Mouse (Mus musculus): ENCODE measurements around the gene Clpx.
"Not testable (repeated sequence)": the region's sequence is repeated elsewhere in the genome, so short reads cannot be mapped to it uniquely, and the experiment has no call there.

The Clpx gene

GRCm38 (mm10) chr9:65289988-65290387 is 4.1 kb upstream of the Clpx start:
- in situ Hi-C loops (cut with MboI; ENCODE audit: low sequenced_read_pairs) = no loop called here

DNA sequence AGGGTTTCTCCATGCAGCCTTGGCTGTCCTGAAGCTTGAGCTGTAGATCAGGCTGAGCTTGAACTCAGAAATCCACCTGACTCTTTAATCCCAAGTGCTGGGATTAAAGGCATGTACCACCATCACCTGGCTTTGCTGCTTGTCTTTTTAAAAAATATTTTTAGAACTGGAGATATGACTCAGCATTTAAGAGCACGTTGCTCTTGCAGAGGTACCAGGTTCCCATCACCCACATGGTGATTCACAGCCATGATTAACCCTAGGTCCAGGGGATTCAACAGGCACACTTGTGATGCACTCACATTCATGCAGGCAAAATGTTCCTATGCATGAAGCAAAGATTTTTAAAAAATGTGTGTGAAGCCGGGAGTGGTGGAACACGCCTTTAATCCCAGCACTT is 1.6 kb upstream of the Clpx start:
- in situ Hi-C loops (cut with MboI; ENCODE audit: low sequenced_read_pairs) = no loop called here

DNA sequence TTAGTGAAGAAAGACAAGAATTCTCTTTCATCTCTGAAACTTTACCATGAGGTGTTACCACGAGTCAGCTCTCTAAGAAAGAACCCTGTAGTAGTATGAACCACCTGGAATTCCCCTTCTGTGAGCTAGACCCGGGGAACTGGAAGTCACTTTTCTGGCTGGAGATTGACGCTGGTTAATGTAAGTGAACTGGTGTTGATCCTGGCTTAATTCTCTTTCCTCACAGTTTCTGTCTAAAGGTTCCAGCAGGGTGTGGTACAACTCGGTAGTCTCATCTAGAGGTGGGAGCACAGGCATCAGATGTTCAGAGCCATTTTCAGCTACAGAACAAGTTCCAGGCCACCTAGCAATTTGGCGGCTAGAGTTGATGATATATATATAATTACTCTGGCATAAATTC is 941 bp upstream of the Clpx start:
- in situ Hi-C loops (cut with MboI; ENCODE audit: low sequenced_read_pairs) = no loop called here

- in situ Hi-C loops (cut with MboI; ENCODE audit: low sequenced_read_pairs) = no loop called here
These were observed 484 bp upstream of the Clpx start for GRCm38 (mm10) chr9:65293580-65293972.

GRCm38 (mm10) chr9:65294716-65295378 is 787 bp downstream of the Clpx start:
- in situ Hi-C loops (cut with MboI; ENCODE audit: low sequenced_read_pairs) = no loop called here

- in situ Hi-C loops (cut with MboI; ENCODE audit: low sequenced_read_pairs) = no loop called here
These were observed 3.0 kb downstream of the Clpx start for GRCm38 (mm10) chr9:65297056-65297455.

DNA sequence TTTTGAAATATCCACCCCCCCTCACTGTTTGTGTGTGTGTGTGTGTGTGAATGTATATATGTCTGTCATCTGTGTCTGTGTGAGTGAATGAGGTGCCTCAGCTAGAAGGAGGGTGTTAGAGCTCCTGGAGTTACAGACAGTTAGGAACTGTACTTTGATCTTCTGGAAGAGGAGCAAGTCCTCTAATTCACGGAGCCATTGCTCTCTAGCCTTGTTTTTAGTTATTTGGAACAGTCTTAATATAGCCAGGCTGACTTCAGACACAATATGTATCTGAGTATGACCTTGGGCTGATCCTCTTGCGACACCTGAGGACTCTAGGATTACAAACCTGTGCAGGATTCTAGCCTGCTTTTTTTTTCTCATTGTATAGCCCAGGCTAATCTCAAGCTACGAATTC is 4.7 kb downstream of the Clpx start:
- in situ Hi-C loops (cut with MboI; ENCODE audit: low sequenced_read_pairs) = no loop called here

DNA sequence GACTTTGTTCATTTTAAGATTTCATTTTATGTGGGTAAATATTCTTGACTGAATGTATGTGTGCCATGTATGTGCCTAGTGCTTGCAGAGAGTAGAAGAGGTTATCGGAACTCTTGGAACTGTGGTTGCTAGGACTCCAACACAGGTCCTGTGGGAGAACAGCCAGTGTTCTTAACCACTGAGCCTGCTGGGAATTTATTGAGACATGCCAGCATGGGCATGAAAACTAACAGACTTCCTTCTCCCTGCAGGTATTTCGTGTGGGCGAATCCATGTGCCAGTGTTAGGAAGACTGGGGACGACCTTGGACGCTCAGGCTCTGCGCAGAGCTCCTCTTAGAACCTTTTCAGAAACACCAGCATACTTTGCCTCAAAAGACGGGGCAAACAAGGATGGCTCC is 5.6 kb downstream of the Clpx start:
- in situ Hi-C loops (cut with MboI; ENCODE audit: low sequenced_read_pairs) = no loop called here

GRCm38 (mm10) chr9:65302327-65302983 is 8.4 kb downstream of the Clpx start:
- in situ Hi-C loops (cut with MboI; ENCODE audit: low sequenced_read_pairs) = no loop called here

GRCm38 (mm10) chr9:65303586-65303985 is 9.5 kb downstream of the Clpx start:
- in situ Hi-C loops (cut with MboI; ENCODE audit: low sequenced_read_pairs) = no loop called here

GRCm38 (mm10) chr9:65304300-65304699 is 10.2 kb downstream of the Clpx start:
- in situ Hi-C loops (cut with MboI; ENCODE audit: low sequenced_read_pairs) = no loop called here

DNA sequence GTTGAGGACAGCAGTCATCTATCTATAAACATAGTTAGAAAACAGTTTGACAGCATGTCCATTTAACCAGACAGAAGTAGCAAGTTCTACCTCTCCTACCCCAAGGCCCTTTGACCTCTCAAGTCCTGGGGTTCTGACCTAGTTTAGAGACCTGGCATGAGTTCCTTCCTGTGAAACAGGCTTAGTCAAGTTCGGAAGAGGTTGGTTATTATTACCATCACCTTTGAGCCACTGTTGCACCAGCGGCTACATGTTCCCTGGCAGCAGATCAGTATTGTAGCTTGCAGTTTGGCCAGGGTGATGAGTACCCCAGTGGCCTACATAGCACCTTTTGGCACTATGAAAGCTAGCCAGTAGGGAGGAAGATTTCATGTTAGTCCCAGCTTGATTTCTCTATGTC is 12.6 kb downstream of the Clpx start:
- in situ Hi-C loops (cut with MboI; ENCODE audit: low sequenced_read_pairs) = no loop called here

GRCm38 (mm10) chr9:65308011-65308410 is 14.0 kb downstream of the Clpx start:
- in situ Hi-C loops (cut with MboI; ENCODE audit: low sequenced_read_pairs) = no loop called here

DNA sequence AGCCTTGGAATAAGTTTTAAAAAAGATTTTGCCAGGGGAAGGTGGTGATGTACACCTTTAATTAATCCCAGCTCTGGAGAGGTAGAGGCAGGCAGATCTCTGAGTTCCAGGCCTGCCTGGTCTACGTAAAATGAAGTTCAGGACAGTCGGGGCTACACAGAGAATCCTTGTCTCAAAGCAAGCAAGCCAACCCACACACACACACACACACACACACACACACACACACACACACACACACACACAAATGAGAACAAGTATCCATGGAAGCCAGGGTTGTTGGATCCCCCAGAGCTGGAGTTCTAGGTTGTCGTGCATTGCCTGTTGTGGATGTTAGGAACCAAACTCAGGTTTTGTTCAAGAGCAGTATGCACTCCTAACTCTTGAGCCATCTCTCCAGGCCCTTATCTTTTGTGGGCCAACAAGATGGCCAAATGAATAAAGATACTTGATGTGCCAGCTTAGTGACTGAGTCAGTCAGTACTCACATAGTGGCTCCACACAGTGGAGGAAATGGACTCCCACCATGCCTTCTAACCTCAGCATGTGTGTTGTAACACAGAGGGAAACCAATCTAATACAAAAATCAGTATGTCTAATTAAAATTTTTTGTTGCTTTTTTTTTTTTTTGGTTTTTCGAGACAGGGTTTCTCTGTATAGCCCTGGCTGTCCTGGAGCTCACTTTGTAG is 18.8 kb downstream of the Clpx start:
- in situ Hi-C loops (cut with MboI; ENCODE audit: low sequenced_read_pairs) = no loop called here

DNA sequence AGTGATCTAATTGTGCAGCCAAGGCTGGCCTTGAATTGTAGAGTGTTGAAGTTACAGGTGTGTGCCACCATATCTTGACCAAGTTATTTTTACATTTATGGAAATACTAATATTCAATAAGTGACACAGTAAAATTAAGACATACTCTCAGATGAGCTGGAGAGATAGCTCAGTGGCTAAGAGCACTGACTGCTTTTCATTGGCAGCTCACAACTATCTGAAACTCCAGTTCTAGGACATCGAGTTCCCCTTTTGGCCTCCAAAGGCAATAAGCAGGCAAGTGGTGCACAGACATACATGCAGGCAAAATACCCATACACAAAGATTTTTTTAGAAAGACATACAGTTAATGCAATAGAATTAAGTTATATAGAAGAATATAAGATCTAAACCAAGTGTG is 19.8 kb downstream of the Clpx start:
- in situ Hi-C loops (cut with MboI; ENCODE audit: low sequenced_read_pairs) = no loop called here

DNA sequence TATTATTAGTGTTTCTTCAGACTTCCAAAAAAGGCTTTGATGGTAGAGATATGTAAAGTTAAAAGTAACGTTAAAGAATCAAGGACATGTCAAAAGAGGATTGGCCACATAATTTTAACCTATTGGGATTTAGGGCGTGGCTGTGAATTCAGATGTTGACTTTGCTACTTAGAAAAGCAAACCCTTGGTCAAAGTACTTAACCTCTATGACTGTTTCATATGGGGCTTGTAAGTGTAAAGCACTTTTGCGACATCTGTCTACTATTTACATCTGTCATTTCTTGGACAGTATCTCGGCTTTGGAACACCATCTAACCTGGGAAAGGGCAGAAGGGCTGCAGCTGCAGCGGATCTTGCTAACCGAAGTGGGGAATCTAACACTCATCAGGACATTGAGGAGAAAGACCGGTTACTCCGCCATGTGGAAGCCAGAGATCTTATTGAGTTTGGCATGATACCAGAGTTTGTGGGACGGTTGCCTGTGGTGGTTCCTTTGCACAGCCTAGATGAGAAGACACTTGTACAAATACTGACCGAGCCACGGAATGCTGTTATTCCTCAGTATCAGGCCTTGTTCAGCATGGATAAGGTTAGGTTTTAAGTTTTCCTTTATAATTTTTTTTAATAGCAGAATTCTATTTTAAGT is 28.3 kb downstream of the Clpx start:
- in situ Hi-C loops (cut with MboI; ENCODE audit: low sequenced_read_pairs) = no loop called here

DNA sequence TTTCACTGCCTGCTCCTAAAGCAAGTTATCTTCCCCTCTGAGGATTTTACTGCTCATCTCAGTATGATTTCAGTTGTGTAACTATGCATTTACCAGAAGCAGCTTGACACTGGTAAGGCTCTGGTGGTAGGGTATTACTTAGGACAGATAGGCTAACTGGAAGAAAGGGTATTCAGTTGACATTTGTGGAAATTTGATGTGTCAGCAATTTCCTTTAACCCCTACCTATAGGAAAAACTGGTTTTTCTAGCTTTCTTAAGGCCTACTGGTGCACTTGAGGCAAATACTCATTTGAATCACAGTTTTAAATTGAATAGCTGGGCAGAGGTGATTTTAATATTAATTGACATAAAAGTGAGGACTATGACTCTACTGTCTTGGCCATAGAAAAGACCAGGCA is 31.9 kb downstream of the Clpx start:
- in situ Hi-C loops (cut with MboI; ENCODE audit: low sequenced_read_pairs) = no loop called here

GRCm38 (mm10) chr9:65327371-65327770 is 33.3 kb downstream of the Clpx start:
- in situ Hi-C loops (cut with MboI; ENCODE audit: low sequenced_read_pairs) = no loop called here

DNA sequence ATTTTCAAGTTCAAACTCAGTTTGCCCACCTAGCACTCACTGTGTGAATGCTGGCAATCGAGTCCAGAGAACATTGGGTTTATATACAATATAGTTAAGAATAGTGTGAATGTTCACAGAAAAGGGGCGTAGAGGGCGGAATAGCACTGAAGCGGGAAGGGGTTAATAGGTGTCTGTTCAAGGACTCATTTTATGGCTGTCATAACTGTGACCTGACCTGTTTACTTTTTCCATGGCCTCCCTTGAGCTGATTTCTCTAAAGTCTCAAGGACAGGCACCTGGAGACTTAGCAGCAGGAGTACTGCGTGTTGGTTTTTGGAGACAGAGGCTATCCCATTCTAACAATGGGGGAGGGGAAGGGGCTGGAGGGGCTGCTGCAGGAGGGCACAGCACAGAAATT is 39.9 kb downstream of the Clpx start:
- in situ Hi-C loops (cut with MboI; ENCODE audit: low sequenced_read_pairs) = no loop called here

DNA sequence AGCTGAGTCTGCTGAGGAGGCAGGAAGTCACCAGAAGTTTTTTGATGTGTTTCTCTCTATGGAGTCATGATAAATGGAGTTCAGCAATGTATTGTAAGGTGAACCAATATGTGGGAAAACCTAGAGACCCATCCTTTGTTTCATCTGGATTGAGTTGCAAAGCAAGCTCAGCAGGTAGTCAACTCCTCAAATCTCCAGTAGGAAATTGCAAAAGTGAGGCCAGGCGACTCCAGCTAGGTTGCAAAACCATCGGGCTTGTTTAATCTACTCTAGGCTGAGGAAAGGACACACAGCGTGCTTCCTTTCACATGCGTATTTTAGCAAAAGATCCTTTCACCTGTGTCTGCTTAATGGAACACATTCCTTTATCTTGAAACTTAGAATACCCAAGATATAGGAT is 45.1 kb downstream of the Clpx start:
- in situ Hi-C loops (cut with MboI; ENCODE audit: low sequenced_read_pairs) = no loop called here

GRCm38 (mm10) chr9:65340414-65340813 is 46.4 kb downstream of the Clpx start:
- in situ Hi-C loops (cut with MboI; ENCODE audit: low sequenced_read_pairs) = no loop called here

GRCm38 (mm10) chr9:65345439-65345838 is 51.4 kb downstream of the Clpx start:
- in situ Hi-C loops (cut with MboI; ENCODE audit: low sequenced_read_pairs) = not testable (repeated sequence)

Measured in CH12F3 (cell line).